Comparison of ENCODE assay signal across 20 mouse cellular contexts in genomic region chr10:119447392-119447914, GRCm38 (mm10). TPM values are rescaled to one million over a fixed set of nuclear protein-coding genes. Genes with fewer than 3 reads are reported as not detected.
DNase-seq lines count a peak whose midpoint lies in the region; ATAC-seq and TF ChIP-seq lines count a peak whose summit lies in the region.
"Had no signal": no experiment of that assay in that cellular context is flagged by ENCODE, and none has a peak within 500 bp of the region (broad histone marks: within the 10 kb centered on the region; RNA-seq: fewer than 3 reads in every experiment).

No protein-coding gene starts in this region.

- peak; percentile 52 for ATAC-seq in liver, embryonic 15.5 days (ENCODE audit: insufficient read depth)
- peak; percentile 83 for ATAC-seq in intestine, postnatal 0 days
- ATAC-seq in kidney, embryonic 16.5 days (ENCODE audit: low FRiP score, low TSS enrichment) = peak; percentile 19; the same call in 1 of the 2 replicates
- ATAC-seq: Patski had no signal

- no peak overlapping the region for H3K4me3 ChIP-seq in liver, embryonic 15.5 days (replicated peaks)
- 0 out of 2 replicates have a peak overlapping the region, but pooled peaks have one; percentile 7 for H3K4me3 ChIP-seq in intestine, postnatal 0 days (ENCODE audit: low read depth, low read length)
- H3K4me3 ChIP-seq in kidney, embryonic 16.5 days (ENCODE audit: low read length) = no peak overlapping the region
- H3K4me3 ChIP-seq: heart, embryonic 13.5 days; left cerebral cortex, adult 2 months; limb, embryonic 10.5 days; neural tube, embryonic 12.5 days had no signal

- no peak for DNase-seq in liver
- DNase-seq in lung, postnatal 25 days (ENCODE audit: low spot score) = peak; percentile 7
- DNase-seq in adrenal gland, postnatal 4 days (ENCODE audit: low spot score in 2 of 2) = no peak
- no peak for DNase-seq in right cerebral cortex, adult 2 months (ENCODE audit: low spot score in 2 of 2)
- DNase-seq: adrenal gland, postnatal 36 days; cerebellum, adult 8-10 months; gastrocnemius, postnatal 14 days; heart, postnatal 4 days; right cerebral cortex, postnatal 25 days had no signal

- no peak overlapping the region for H3K27ac ChIP-seq in liver, embryonic 15.5 days (replicated peaks)
- H3K27ac ChIP-seq in intestine, postnatal 0 days (ENCODE audit: low read depth, low read length) = no peak overlapping the region
- no peak overlapping the region for H3K27ac ChIP-seq in kidney, embryonic 16.5 days (ENCODE audit: low read length)
- H3K27ac ChIP-seq: heart, embryonic 13.5 days; left cerebral cortex, adult 2 months; limb, embryonic 10.5 days; macrophage; neural tube, embryonic 12.5 days had no signal

- no peaks in the 10 kb centered on the region for H3K9me3 ChIP-seq in liver, embryonic 15.5 days (replicated peaks)
- no peaks in the 10 kb centered on the region for H3K9me3 ChIP-seq in intestine, postnatal 0 days (ENCODE audit: control insufficient read depth)
- no peaks in the 10 kb centered on the region for H3K9me3 ChIP-seq in kidney, embryonic 16.5 days (ENCODE audit: low read length)
- H3K9me3 ChIP-seq: heart, embryonic 13.5 days; limb, embryonic 10.5 days; neural tube, embryonic 12.5 days had no signal

- H3K27me3 ChIP-seq in liver, embryonic 15.5 days = peaks cover 6% of the 10 kb centered on the region
- peaks cover under 1% of the 10 kb centered on the region; the same call in 1 of the 2 replicates for H3K27me3 ChIP-seq in intestine, postnatal 0 days (replicated peaks; ENCODE audit: control insufficient read depth, insufficient read depth, low read length)
- no peaks in the 10 kb centered on the region; the same call in 1 of the 2 replicates for H3K27me3 ChIP-seq in kidney, embryonic 16.5 days (ENCODE audit: insufficient read depth, low read length)
- H3K27me3 ChIP-seq: neural tube, embryonic 12.5 days had no signal

- H3K4me2 ChIP-seq in liver, embryonic 15.5 days = peak overlapping the region; percentile 32
- H3K4me2 ChIP-seq in intestine, postnatal 0 days (replicated peaks; ENCODE audit: low read depth) = peak overlapping the region; percentile 57
- H3K4me2 ChIP-seq in kidney, embryonic 16.5 days (replicated peaks; ENCODE audit: low read depth, low read length) = no peak overlapping the region; the same call in 1 of the 2 replicates
- H3K4me2 ChIP-seq: heart, embryonic 13.5 days; midbrain, embryonic 11.5 days; neural tube, embryonic 12.5 days had no signal

- H3K4me1 ChIP-seq in liver, embryonic 15.5 days (replicated peaks) = no peaks in the 10 kb centered on the region
- no peaks in the 10 kb centered on the region for H3K4me1 ChIP-seq in intestine, postnatal 0 days (replicated peaks; ENCODE audit: control insufficient read depth, insufficient read depth, low read length)
- no peaks in the 10 kb centered on the region for H3K4me1 ChIP-seq in kidney, embryonic 16.5 days (ENCODE audit: insufficient read depth, low read length)
- H3K4me1 ChIP-seq: heart, embryonic 13.5 days; neural tube, embryonic 12.5 days had no signal

- H3K36me3 ChIP-seq in liver, embryonic 15.5 days (replicated peaks) = no peaks in the 10 kb centered on the region
- H3K36me3 ChIP-seq in intestine, postnatal 0 days (ENCODE audit: control insufficient read depth, insufficient read depth) = no peaks in the 10 kb centered on the region
- H3K36me3 ChIP-seq in kidney, embryonic 16.5 days (ENCODE audit: insufficient read depth, low read length) = no peaks in the 10 kb centered on the region
- H3K36me3 ChIP-seq: heart, embryonic 13.5 days; limb, embryonic 10.5 days; neural tube, embryonic 12.5 days had no signal

- TF ChIP-seq CTCF in intestine, postnatal 0 days (IDR thresholded peaks at IDR 0.05; ENCODE audit: low read depth) = no peak

- 69% methylated on average over 14 of the region's 14 CpGs for WGBS in liver, embryonic 15.5 days (ENCODE audit: insufficient replicate concordance)
- WGBS in intestine, postnatal 0 days = 44% methylated on average over 14 of the region's 14 CpGs
- 75% methylated on average over 14 of the region's 14 CpGs for WGBS in kidney, embryonic 16.5 days

- no peak overlapping the region for H3K9ac ChIP-seq in liver, embryonic 15.5 days
- H3K9ac ChIP-seq in intestine, postnatal 0 days (ENCODE audit: low read depth, low read length) = no peak overlapping the region
- no peak overlapping the region for H3K9ac ChIP-seq in kidney, embryonic 16.5 days (replicated peaks; ENCODE audit: low read length)
- H3K9ac ChIP-seq: heart, embryonic 13.5 days; neural tube, embryonic 12.5 days had no signal

RNA-seq across cellular contexts. Expression of gene Grip1, which starts 6.2 kb away (rescaled TPM):
- 0.53 and 0.55 TPM in 2 replicates for polyA plus RNA-seq in liver, embryonic 15.5 days (2015; fragmentation: Nextera tagmentation; extraction: Ambion mirVana)
- 0.48 and 0.69 TPM in 2 replicates for polyA plus RNA-seq in intestine, postnatal 0 days (2015; fragmentation: Nextera tagmentation; extraction: Ambion mirVana)
- 3.3 and 3.5 TPM in 2 replicates for polyA plus RNA-seq in kidney, embryonic 16.5 days (2015; fragmentation: Nextera tagmentation; extraction: Ambion mirVana)
- 1 to 10 TPM; 4.1 TPM for total RNA-seq in adrenal gland, postnatal 4 days (2021)
- total RNA-seq: monocyte, adult 5-6 weeks had no signal
- polyA plus RNA-seq: macrophage had no signal

Comparison
In these comparisons a context has a peak if more than half of its experiments do, and no peak if none do; other contexts are left out.
1. ATAC-seq: peak in every context shown above with its lines; median percentile 83 in intestine, postnatal 0 days; 52 in liver, embryonic 15.5 days; 19 in kidney, embryonic 16.5 days.